Mouse (Mus musculus): Measurements from ENCODE around the gene Enox1. TPM values are rescaled to one million over a fixed set of nuclear protein-coding genes. Genes with fewer than 3 reads are reported as not detected.

Enox1 gene
- polyA plus RNA-seq, 1 experiment from 2014 or later: 6.6 TPM

DNA sequence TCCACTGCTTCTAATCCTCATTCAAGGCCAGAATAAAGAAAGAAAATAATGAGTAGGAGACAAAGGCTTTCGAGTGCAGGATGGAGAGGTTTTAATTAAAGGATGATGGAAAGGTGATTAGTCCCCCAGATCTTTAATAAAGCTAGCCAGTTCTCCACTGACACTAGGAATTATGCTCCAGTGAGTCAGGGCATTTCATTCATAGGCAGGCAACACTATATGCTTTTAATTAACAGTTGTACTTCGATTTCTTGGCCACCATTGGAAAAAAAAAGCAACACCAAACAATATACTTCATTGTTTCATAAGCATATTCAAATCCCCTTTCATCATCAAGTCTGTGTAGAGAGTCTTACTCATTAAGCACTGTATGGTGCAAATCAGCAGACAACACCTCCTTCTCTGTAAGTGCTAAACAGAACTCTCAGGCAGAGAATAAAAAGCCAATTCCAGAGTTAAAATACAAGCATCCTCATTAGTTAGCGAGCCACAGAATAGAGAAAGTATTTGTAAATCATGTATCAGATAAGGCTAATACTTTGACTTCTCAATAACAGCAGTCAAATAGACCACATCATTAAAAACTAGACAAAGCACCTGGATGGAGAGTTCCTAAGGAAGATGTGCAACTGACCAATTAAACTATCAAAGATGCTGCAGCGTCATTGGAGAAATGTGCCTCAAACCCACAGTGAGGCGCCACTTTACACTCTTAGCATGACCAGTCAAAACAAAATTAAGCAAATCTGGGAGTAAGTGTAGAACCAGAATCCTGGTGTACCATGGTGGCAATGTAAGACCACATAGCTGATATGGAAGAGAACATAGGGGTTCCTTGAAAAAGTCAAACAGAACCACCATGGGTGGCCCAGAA is 249.9 kb downstream of the Enox1 start:
- Histone ChIP-seq H3K36me3 (ENCODE audit: insufficient read depth, low read length) (no peaks in the 10 kb centered on the region), H3K27ac (no peak overlapping the region), H3K4me3 (replicated peaks; ENCODE audit: low read depth, low read length) (no peak overlapping the region), H3K9ac (ENCODE audit: low read depth, low read length) (no peak overlapping the region), H3K9me3 (replicated peaks; ENCODE audit: low read length) (no peaks in the 10 kb centered on the region), H3K4me2 (ENCODE audit: low read length) (no peak overlapping the region), H3K4me1 (replicated peaks; ENCODE audit: insufficient read depth, low read length) (no peaks in the 10 kb centered on the region), H3K27me3 (ENCODE audit: insufficient read depth, low read length) (no peaks in the 10 kb centered on the region)
- ATAC-seq (replicated peaks; ENCODE audit: low FRiP score, low read depth) (no peak), DNase-seq (ENCODE audit: low spot score) (no peak)
- WGBS: 78% methylated on average over 5 of the region's 5 CpGs
- TF ChIP-seq CTCF (IDR thresholded peaks at IDR 0.05; ENCODE audit: low read depth): no peak

- Histone ChIP-seq H3K4me2 (ENCODE audit: low read length) (no peak overlapping the region), H3K27ac (no peak overlapping the region), H3K36me3 (ENCODE audit: insufficient read depth, low read length) (no peaks in the 10 kb centered on the region), H3K9me3 (replicated peaks; ENCODE audit: low read length) (no peaks in the 10 kb centered on the region), H3K4me1 (replicated peaks; ENCODE audit: insufficient read depth, low read length) (no peaks in the 10 kb centered on the region), H3K4me3 (replicated peaks; ENCODE audit: low read depth, low read length) (no peak overlapping the region), H3K27me3 (ENCODE audit: insufficient read depth, low read length) (no peaks in the 10 kb centered on the region), H3K9ac (ENCODE audit: low read depth, low read length) (no peak overlapping the region)
- 84% methylated on average over 8 of the region's 8 CpGs for WGBS
- no peak for ATAC-seq (replicated peaks; ENCODE audit: low FRiP score, low read depth)
- no peak for DNase-seq (ENCODE audit: low spot score)
- TF ChIP-seq CTCF (IDR thresholded peaks at IDR 0.05; ENCODE audit: low read depth): no peak
These were observed 252.8 kb downstream of the Enox1 start for GRCm38 (mm10) chr14:77409271-77409940.

DNA sequence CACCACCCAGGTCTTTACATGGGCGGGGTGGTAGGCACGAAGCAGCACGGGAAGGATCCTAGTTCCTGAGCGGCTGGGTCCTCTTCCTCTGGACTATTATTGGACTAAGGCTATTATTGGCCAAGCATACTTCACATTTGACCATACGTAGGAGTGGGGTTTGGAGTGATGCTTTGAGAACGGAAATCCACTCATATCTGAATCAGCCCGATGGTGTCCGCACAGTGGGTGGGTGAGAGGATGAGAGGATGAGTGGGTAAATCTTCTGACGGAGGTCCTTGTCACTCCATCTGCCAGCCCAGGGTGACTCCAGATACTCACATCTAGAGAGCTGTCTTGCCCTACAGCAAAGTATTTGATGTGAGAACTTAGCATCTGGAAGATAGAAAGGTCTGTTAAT is 253.8 kb downstream of the Enox1 start:
- no peak for TF ChIP-seq CTCF (IDR thresholded peaks at IDR 0.05; ENCODE audit: low read depth)
- Histone ChIP-seq H3K4me3 (replicated peaks; ENCODE audit: low read depth, low read length) (no peak overlapping the region), H3K4me1 (replicated peaks; ENCODE audit: insufficient read depth, low read length) (no peaks in the 10 kb centered on the region), H3K9me3 (replicated peaks; ENCODE audit: low read length) (no peaks in the 10 kb centered on the region), H3K27me3 (ENCODE audit: insufficient read depth, low read length) (no peaks in the 10 kb centered on the region), H3K9ac (ENCODE audit: low read depth, low read length) (no peak overlapping the region), H3K36me3 (ENCODE audit: insufficient read depth, low read length) (no peaks in the 10 kb centered on the region), H3K27ac (no peak overlapping the region), H3K4me2 (ENCODE audit: low read length) (no peak overlapping the region)
- ATAC-seq (replicated peaks; ENCODE audit: low FRiP score, low read depth) (no peak), DNase-seq (ENCODE audit: low spot score) (no peak)
- 91% methylated on average over 9 of the region's 9 CpGs for WGBS

DNA sequence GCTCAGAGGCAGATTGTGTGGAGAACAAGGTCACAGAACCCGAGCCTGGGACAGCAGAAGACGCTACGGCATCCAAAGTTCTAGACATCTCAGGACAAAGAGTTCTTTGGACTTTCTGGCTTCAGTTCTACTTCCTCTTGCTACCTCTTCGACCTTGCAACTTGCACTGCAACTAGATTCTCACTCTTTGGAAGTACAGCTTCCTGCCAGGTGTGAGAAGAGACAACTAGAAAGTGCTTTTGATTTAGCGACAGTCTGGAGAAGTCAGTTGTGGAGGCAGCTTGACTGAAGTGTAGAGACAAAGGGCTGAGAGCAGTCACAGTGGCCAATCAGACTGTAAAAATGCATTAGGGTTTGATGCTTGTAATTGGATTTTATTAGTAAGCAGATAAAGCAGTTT is 256.5 kb downstream of the Enox1 start:
- H3K9ac ChIP-seq (ENCODE audit: low read depth, low read length): no peak overlapping the region
- H3K27me3 ChIP-seq (ENCODE audit: insufficient read depth, low read length): no peaks in the 10 kb centered on the region
- ATAC-seq (replicated peaks; ENCODE audit: low FRiP score, low read depth) (no peak), DNase-seq (ENCODE audit: low spot score) (no peak)
- no peaks in the 10 kb centered on the region for H3K36me3 ChIP-seq (ENCODE audit: insufficient read depth, low read length)
- H3K27ac ChIP-seq: no peak overlapping the region
- no peaks in the 10 kb centered on the region for H3K4me1 ChIP-seq (replicated peaks; ENCODE audit: insufficient read depth, low read length)
- 78% methylated on average over 5 of the region's 5 CpGs for WGBS
- TF ChIP-seq CTCF (IDR thresholded peaks at IDR 0.05; ENCODE audit: low read depth): no peak
- no peak overlapping the region for H3K4me2 ChIP-seq (ENCODE audit: low read length)
- no peaks in the 10 kb centered on the region for H3K9me3 ChIP-seq (replicated peaks; ENCODE audit: low read length)
- H3K4me3 ChIP-seq (replicated peaks; ENCODE audit: low read depth, low read length): no peak overlapping the region

GRCm38 (mm10) chr14:77416358-77416757 is 259.8 kb downstream of the Enox1 start:
- Histone ChIP-seq H3K9ac (ENCODE audit: low read depth, low read length) (no peak overlapping the region), H3K4me1 (replicated peaks; ENCODE audit: insufficient read depth, low read length) (no peaks in the 10 kb centered on the region), H3K4me3 (replicated peaks; ENCODE audit: low read depth, low read length) (no peak overlapping the region), H3K27ac (no peak overlapping the region), H3K27me3 (ENCODE audit: insufficient read depth, low read length) (no peaks in the 10 kb centered on the region), H3K36me3 (ENCODE audit: insufficient read depth, low read length) (no peaks in the 10 kb centered on the region), H3K9me3 (replicated peaks; ENCODE audit: low read length) (no peaks in the 10 kb centered on the region), H3K4me2 (ENCODE audit: low read length) (no peak overlapping the region)
- no peak for ATAC-seq (replicated peaks; ENCODE audit: low FRiP score, low read depth)
- WGBS: 73% methylated on average over 2 of the region's 2 CpGs
- no peak for TF ChIP-seq CTCF (IDR thresholded peaks at IDR 0.05; ENCODE audit: low read depth)
- no peak for DNase-seq (ENCODE audit: low spot score)

DNA sequence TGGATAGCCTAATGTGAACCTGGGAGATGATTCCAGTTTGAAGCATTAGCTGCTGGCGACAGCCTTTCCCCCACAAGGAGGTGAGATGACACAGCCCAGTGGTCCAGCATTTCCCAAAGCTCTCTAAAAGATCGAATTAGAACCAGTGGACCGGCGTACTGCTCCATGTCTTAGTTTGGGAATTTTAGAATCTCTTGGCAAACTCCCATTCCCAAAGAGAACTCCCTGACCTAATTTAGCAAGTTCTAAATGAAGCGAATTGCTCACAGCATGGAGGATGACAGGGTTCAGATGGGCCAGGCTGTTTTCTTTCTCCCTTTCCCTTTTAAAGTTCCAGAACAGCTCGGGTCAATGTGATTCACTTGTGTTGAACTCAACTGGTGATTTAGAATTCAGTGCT is 264.5 kb downstream of the Enox1 start:
- 70% methylated on average over 6 of the region's 6 CpGs for WGBS

More for the DNA sequence above, 264.5 kb downstream of the Enox1 start:
- Histone ChIP-seq H3K4me2 (ENCODE audit: low read length) (no peak overlapping the region), H3K27me3 (ENCODE audit: insufficient read depth, low read length) (no peaks in the 10 kb centered on the region), H3K9ac (ENCODE audit: low read depth, low read length) (no peak overlapping the region), H3K27ac (no peak overlapping the region), H3K36me3 (ENCODE audit: insufficient read depth, low read length) (no peaks in the 10 kb centered on the region), H3K4me1 (replicated peaks; ENCODE audit: insufficient read depth, low read length) (no peaks in the 10 kb centered on the region), H3K9me3 (replicated peaks; ENCODE audit: low read length) (no peaks in the 10 kb centered on the region), H3K4me3 (replicated peaks; ENCODE audit: low read depth, low read length) (no peak overlapping the region)
- no peak for TF ChIP-seq CTCF (IDR thresholded peaks at IDR 0.05; ENCODE audit: low read depth)
- ATAC-seq (replicated peaks; ENCODE audit: low FRiP score, low read depth) (no peak), DNase-seq (ENCODE audit: low spot score) (peak; percentile 8)

Measured in kidney, postnatal 0 days (tissue).